Mouse (Mus musculus) left cerebral cortex, adult 11 months (tissue): Measurements from ENCODE around the gene Set.

Source experiments
- DNase-seq: peaks from one replicate; pipeline ENCODE4 v3.0.0; 2022; ENCODE audit warnings: low spot score

The Set gene

DNA sequence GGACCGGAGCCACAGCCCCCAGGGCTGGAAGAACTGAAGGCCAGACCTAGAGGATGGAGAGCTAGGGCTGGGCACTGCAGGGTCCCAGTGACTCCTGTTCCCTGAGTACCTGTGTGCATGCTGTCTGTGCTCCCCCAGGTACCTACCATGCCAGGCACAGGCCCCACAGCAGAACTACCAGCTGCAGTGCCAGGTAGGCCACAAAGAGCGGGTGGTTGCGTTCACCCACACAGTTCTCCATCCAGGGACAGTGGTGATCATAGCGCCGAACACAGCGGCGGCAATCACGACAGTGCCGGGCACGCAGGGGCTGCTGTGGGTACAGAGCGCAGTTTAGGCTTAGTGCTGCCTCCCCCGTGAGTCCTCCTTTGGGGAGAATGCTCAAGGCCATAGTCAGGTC lies 34.3 kb downstream of the Set start:
- DNase-seq, result no peak

DNA sequence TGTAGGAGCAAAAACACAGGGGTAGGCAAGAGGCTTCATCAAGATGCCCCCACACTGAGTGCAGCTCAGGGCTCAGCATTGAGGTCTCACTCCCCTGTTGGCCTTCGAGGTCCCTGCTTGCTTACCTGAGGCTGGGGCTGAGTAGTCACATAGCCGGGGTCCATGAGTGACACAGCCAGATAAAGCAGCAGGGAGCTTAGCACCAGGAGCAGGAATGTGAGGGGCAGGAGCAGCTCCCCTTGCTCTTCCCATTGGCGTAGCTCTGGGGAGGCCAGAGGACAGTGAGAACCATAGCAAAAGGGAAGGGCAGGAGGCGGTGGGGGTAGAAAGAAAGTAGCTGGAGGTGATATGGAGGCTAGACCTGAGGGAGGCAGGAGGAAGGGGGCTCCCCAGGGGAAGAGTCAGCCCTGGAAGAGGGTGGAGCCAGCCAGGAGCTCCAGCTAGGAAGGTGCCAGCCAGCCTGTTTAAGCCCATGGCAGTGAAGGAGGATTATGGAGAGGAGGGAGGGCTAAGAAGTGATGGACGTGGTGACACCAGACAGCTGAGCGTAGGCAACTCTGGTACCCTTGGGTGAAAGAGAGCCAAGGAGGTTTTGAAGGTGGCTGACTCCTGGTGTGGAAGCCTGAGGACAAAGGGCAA lies 35.2 kb downstream of the Set start:
- no peak for DNase-seq

DNA sequence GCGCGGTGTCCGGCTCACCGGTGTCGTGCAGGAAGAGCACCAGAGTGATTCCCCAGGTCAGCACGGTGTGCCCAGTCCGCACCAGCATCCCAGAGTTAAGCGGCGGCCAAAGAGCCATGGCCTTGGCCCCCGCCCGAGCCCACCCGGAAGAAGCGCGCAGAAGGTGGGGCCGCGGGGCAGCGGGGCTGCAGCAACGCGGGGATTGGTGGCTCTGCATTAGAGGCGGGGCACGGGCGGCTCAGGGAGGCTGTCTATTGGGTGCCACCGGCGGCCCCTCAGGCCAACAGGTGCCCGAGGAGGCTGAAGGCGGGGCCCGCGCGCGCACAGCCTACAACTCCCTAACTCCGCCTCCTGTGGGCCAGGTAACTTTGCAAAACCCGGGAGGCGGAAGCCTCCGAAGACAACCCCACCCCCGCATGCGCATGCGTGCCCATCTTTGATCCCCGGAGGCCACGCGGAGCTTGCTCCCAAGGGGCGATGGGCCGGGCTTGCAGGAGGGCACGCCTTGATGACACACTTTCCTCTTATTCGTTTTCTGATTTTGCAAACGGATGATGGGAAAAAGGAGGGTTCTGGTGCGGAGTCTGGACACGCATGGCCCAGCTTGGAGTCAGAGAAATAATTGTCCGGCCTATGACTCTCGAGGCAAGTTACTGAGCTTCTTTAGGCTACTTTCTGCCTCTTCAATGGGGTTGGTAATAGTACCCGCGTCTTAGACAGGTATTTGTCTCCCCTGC lies 36.5 kb downstream of the Set start, which contains the start of gene Zdhhc12:
TSS of gene Zdhhc12 (minus strand) at position 178 of the 737 bp plus-strand sequence.
- DNase-seq, result peak; percentile 87

DNA sequence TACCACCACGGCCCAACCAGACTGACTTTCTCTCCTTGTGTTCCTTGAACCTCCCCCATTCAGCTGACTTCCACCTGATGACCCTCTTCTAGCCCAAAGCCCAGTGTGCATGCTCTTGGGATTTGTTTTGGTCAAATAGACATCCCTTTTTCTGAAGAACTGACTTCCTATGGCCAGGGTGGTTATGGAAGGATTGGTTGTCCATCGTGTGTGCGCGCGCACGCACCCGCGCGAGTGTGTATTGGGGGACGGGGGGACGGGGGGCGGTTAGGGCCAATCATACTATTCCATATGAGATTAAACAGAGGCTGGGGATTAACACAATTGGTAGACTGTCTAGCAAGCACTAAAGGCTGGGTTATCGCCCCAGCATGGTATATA lies 37.0 kb downstream of the Set start:
- DNase-seq, result no peak

DNA sequence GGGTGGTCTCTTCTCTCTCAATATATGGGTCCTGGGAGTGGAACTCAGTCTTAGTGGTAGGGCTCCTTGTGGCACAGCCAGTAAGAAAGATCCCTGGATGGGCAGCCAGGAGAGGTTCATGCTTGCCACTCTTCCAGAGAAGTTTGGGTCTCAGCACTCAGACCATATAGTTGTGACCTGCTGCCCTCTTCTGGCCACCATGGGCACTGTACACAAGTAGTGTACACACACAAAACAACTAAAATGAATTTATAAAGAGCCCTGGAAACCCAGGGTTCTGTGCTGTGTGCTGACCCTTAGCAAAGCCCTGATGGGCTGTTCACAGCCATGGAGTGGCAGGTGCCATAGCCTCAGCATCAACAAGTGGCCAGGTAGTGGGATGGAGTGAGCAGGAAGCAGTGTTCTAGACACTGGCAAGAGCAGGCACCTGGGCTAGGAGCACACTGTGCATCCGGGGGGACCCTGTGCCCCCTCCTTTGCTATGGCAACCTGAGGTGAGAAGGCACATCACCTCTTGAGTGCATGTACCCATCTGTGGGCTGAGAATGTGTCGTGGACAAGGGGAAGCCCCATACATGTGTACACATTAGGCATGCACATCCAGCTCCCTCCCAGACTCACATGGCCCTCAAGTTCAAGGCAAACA lies 38.8 kb downstream of the Set start:
- DNase-seq, result no peak

DNA sequence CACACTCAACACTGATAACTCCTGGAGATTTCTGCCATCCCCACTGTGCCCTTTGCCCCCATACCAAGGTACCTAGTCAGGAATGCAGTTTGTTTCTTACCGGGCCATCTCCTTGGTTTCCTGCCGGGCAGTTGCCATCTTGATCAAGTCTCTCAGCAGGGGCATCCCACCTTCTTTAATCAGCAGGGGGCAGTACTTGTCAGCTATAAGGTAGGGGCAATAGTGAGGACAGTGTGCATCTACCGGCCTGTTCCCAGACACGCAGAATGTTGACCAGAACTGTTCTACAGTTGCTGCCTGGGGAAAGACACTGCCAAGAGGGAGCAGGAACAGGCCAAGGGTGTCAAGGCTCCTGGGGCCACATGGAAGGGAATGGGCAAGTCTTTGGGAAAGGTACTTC lies 43.0 kb downstream of the Set start:
- DNase-seq, result no peak

DNA sequence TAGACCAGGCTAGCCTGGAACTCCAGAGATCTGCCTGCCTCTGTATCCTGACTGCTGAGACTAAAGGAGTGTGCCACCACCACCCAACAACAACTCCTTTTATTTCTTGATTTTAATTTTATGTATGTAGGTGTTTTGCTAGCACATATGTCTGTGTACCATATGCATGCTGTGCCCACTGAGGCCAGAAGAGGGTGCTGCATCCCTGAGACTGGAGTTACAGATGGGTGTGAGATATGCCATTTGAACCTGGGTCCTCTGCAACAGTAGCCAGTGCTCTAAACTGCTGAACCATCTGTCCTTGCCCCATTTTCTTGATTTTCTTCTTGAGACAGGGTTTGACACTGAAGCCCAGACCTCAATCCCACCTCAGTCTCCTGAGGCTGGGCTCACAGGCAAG lies 49.2 kb downstream of the Set start:
- DNase-seq, result no peak

DNA sequence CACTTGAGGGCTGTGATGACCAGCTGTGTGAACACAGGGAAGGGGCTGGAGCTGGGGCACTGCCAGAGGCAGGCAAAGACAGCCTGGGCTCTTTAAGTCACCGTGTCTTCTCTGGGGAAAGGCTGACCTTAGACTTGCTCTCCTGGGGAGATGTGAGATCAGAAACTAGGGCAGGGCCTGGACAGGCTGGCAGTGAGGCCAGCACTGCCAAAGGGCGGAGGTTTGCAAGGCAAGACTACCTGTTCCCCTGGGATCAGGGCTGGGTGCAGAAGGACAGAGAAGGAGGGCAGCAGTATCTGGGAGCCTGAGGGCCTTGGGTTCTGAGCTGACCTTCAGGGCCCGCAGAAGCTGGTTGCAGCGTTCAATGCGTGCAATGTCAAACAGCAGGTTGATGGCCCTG lies 50.5 kb downstream of the Set start:
- DNase-seq, result no peak

DNA sequence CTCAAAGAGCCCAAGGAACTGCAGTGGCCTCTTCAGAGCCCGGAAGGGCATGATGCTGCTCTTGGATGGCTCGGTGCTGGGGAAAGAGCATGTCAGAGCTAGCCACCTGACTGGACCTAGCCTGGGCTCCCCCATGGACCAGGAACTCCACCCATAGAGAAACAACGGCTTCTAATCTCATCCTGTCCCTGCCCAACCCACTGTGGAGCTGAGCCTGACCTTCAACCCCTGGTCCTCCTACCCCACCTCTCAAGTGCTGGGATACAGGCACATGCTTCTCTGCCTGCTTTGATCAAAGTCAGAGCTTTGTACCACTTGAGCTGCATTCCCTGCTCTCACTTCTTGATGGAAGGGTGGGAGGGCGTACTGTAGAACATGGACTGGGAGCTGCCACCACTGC lies 51.1 kb downstream of the Set start:
- DNase-seq, result no peak

DNA sequence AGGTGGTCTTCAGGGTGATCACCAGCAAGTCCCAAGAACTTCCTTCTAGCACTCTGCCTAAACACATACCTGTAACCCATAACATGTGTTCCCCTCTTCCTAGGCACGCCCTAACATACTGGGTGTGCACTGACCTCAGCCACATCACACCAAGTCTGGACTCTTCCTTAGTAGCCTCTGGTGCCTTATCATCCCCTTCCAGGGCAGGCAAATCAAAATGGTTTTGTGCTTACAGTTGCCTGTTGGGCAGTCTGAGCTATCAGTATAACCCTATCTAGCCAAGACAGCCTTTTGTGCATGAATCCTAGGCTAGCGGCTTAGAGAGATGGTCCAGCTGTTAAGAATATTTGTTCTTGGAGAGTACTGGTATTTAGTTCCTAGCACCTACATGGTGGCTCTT lies 54.3 kb downstream of the Set start:
- DNase-seq, result no peak

DNA sequence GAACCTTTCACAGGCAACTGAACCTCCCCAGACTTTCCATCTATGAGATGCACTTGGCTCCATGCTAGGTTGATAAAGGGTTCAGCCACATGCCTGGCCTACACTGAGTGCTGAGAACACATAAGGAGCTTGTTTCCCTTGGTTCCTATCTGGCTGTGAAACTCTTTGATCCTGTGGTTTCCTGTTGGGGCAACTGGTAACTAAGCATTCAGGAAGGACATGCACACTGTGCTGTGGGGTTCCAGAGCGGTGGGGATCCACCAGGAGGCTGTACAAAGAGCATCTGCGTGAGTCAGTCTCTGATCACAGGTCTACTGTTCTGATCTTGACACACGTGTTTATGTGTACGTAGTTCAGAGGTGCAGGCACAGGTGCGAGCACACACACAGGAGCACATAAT lies 55.4 kb downstream of the Set start:
- no peak for DNase-seq

DNA sequence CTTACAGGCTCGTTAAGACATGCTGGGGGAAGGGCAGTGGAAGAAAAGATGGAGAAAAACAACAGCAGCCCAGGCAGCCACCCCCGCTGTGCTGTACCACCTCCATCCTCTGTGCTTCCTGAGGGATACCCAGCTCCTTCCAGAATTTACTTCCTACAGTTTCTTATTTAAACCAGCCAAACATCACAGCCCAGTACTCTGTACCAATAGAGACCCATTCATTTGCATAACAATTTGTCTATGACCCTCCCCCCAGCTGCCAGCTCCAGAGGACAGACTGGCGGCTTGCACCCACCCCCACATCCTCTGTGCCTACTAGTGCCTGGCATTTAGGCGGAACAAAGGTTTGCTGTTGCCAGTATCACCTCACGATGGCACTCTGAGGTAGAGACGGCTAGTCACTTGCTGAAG lies 62.5 kb downstream of the Set start:
- DNase-seq, result peak; percentile 64

DNA sequence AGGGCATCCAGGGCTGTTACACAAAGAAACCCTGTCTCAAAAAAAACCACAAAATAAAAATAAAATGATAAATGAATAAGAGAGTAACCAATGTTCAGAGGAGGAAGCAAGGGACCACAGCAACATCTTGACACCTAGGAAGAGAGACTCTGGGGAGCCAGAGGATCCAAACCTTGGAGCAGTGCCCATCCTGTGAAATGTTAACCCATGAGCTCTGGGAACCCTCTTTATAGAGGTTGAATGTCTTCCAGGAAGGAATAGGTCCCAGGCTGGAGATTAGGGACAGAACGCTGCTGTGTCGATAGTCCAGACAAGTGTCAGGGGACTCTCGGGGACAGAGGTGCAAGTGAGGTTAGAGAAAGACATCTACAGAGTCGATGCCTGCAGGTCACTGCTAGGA lies 63.1 kb downstream of the Set start:
- no peak for DNase-seq
